Mouse (Mus musculus): ENCODE results near the gene Gpr83. TPM values are rescaled to one million over a fixed set of nuclear protein-coding genes. Genes with fewer than 3 reads are reported as not detected.

Gpr83 gene
- polyA plus RNA-seq, 1 experiment from 2014 or later = 1.3 TPM

DNA sequence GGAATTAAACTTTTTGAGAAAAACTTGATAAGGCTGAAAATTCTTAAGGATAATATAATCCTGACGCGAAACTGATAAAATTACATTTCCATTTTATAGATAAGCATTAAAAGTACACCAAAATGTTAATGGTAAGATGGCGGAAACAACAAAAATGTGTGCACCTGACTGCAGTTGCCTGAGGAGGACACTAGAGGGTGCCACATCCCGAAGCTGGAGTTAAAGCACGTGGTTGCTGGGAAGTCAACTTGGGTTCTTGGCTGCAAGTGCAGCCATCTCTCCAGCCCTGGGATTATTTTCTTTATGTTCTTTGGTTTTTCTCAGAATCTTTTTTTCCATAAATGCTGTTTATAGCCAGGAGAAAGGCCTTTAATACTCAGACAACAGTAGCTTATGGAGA, 13.6 kb upstream of the Gpr83 start:
- Histone ChIP-seq H3K27ac (replicated peaks) (no peak overlapping the region), H3K4me1 (no peaks in the 10 kb centered on the region; the same call in 1 of the 2 replicates), H3K4me2 (replicated peaks) (no peak overlapping the region), H3K27me3 (no peaks in the 10 kb centered on the region), H3K9me3 (no peaks in the 10 kb centered on the region), H3K36me3 (no peaks in the 10 kb centered on the region), H3K9ac (replicated peaks) (no peak overlapping the region), H3K4me3 (no peak overlapping the region)
- WGBS = 49% methylated on average over 5 of the region's 5 CpGs
- ATAC-seq (replicated peaks) = no peak

DNA sequence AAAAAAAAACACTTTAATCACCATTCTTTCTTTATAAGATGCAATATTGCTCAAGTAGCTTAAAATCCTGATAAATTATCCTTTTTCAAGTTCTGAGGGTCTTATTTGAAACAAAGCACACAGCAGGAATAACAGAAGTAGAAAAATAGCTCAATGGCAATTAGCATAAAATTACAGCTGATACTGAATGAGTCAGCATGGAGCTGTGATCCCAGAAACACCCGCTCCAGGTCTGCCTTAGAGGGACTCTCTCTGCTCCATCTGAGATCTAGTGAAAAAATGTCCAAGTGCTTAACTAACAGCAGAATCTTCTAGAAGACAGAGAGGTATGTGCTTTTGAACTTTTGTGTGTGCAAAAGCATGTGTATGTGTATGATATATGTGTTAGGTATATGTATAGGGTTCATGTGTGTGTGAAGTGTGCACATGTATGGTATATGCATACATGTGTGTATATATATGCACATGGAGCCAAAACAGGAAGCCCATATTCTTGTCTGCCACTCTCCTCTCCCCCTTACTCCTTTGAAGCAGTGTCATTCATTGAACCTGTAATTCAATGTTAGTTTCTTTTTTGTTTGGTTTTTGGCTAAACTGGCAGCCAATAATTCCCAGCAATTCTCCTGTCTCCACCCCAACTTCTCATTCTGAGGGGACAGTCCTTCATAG, 11.6 kb upstream of the Gpr83 start:
- ATAC-seq (replicated peaks) = no peak
- H3K27ac ChIP-seq (replicated peaks) = no peak overlapping the region
- H3K36me3 ChIP-seq = no peaks in the 10 kb centered on the region
- H3K9ac ChIP-seq (replicated peaks) = no peak overlapping the region
- H3K27me3 ChIP-seq = no peaks in the 10 kb centered on the region
- no peaks in the 10 kb centered on the region for H3K4me1 ChIP-seq
- H3K4me2 ChIP-seq (replicated peaks) = no peak overlapping the region
- no peak overlapping the region for H3K4me3 ChIP-seq
- 44% methylated on average over 1 of the region's 1 CpGs for WGBS
- H3K9me3 ChIP-seq = no peaks in the 10 kb centered on the region; the same call in 1 of the 2 replicates

DNA sequence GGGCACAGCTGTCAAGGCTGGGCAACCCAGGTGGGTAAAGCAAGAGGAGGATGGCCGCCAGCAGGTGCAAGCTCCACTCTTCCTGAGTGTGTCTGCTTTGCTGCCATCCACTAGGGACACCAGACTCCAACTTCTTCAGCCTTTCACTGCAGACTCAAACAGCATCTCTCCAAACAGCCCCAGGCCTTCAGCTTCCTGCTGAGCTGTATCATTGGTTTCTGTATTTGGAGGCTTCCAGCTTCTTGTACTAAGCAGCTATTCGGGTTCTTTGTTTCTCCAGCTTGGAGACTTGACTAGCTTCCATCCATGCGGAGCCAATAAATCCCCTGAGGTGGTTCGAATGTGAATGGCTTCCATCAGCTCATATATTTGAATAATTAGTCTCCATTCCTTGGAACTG, 5.4 kb upstream of the Gpr83 start:
- 0 out of 2 replicates have a peak, but pooled peaks cover under 1% of the 10 kb centered on the region for H3K4me1 ChIP-seq
- no peak overlapping the region for H3K4me2 ChIP-seq (replicated peaks)
- no peak overlapping the region for H3K9ac ChIP-seq (replicated peaks)
- WGBS = 60% methylated on average over 4 of the region's 4 CpGs
- H3K27ac ChIP-seq (replicated peaks) = no peak overlapping the region
- peaks cover 11% of the 10 kb centered on the region; the same call in 1 of the 2 replicates for H3K27me3 ChIP-seq
- H3K9me3 ChIP-seq = no peaks in the 10 kb centered on the region; the same call in 1 of the 2 replicates
- no peak overlapping the region for H3K4me3 ChIP-seq
- H3K36me3 ChIP-seq = no peaks in the 10 kb centered on the region
- ATAC-seq (replicated peaks) = no peak

DNA sequence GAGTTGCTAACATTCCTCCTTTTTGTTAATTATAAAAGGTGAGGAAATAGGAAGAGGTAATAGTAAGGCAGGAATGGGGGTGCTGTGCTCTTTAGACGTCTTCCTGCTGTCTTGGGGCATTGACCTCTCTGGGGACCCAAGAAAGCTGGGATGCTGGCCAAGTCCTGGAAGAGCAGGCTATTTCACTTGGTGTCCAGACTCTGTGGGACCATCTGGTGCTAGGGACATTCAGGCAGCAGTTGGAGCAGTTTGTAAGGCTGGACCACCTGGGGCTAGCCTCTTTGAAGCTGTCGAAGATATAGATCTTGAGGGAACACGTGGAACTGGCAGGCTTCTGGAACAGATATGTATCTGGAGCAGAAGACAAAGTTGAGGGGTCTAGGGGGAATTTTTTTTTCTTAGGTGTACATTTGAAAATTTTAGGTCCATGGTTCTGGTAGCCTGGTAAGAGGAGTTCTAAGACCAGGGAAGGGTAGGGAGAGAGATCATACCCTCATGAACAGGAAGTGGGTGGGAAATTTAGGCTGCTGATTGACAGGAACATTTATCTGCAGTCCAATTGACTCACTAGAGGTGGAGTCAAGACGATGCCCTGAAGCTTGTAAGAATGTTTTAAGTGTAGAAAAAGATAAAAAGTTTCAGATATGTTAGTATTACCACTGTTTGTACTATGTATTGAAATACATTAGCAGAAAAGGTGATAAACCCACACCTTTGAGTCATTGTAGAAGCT, 2.9 kb upstream of the Gpr83 start:
- Histone ChIP-seq H3K4me1 (peaks cover 11% of the 10 kb centered on the region), H3K4me3 (no peak overlapping the region), H3K9ac (replicated peaks) (no peak overlapping the region), H3K36me3 (no peaks in the 10 kb centered on the region), H3K4me2 (replicated peaks) (no peak overlapping the region), H3K27ac (replicated peaks) (no peak overlapping the region), H3K27me3 (peaks cover 28% of the 10 kb centered on the region), H3K9me3 (no peaks in the 10 kb centered on the region)
- 57% methylated on average over 4 of the region's 4 CpGs for WGBS
- ATAC-seq (replicated peaks) = no peak

DNA sequence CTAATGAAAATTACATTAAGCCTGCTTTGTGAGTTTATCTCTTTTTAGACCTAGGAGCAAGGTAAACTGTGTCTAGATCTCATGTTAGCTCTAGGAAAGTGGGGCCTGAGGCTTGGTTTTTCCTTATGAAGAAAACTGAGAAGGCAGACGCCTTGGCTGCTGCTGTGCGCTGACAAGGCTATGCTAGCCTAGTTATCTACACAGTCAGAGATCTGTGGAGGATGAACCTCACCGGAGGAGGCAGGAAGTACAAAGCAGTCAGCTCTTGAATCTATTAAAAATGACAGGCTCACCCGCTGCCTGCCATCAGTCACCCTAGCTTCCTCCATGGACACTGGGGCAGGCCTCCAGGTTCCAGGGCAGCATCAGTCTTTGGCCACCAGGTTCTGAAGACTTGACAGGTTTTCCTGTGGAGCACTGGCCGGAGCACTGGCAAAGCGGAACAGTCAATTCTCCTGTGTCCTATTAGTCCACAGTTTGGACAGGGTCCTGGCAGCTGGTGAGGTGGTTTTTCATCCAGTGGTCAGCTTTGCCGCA, 1.8 kb upstream of the Gpr83 start:
- Histone ChIP-seq H3K4me2 (replicated peaks) (no peak overlapping the region), H3K4me1 (peaks cover 11% of the 10 kb centered on the region), H3K9ac (replicated peaks) (no peak overlapping the region), H3K27ac (replicated peaks) (no peak overlapping the region), H3K4me3 (no peak overlapping the region), H3K9me3 (no peaks in the 10 kb centered on the region), H3K36me3 (no peaks in the 10 kb centered on the region), H3K27me3 (peaks cover 28% of the 10 kb centered on the region)
- WGBS = 83% methylated on average over 7 of the region's 7 CpGs
- no peak for ATAC-seq (replicated peaks)

DNA sequence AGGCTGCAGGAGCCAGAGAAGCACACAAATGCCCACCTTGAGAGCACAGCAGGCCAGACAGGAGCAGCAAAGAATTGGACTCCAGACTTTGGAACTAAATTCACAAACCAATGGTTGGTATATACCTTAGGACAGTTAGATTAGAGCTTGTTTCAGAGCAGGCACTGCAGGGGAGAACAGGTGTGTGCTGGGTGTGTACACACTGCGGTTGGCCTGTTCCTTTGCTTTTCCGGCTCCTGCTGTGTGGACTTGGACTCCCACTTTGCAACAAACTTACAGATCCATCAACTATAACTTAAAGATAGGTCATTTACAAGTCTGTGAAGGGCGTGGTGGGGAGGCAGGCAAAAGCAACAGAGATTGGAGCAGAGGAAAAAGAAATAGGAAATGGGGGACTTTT, 1.2 kb upstream of the Gpr83 start:
- no peak for ATAC-seq (replicated peaks)
- no peak overlapping the region for H3K4me3 ChIP-seq
- no peak overlapping the region for H3K27ac ChIP-seq (replicated peaks)
- no peak overlapping the region for H3K9ac ChIP-seq (replicated peaks)
- 86% methylated on average over 3 of the region's 3 CpGs for WGBS
- H3K27me3 ChIP-seq = peaks cover 28% of the 10 kb centered on the region
- peaks cover 11% of the 10 kb centered on the region for H3K4me1 ChIP-seq
- no peaks in the 10 kb centered on the region for H3K36me3 ChIP-seq
- no peak overlapping the region for H3K4me2 ChIP-seq (replicated peaks)
- no peaks in the 10 kb centered on the region for H3K9me3 ChIP-seq

DNA sequence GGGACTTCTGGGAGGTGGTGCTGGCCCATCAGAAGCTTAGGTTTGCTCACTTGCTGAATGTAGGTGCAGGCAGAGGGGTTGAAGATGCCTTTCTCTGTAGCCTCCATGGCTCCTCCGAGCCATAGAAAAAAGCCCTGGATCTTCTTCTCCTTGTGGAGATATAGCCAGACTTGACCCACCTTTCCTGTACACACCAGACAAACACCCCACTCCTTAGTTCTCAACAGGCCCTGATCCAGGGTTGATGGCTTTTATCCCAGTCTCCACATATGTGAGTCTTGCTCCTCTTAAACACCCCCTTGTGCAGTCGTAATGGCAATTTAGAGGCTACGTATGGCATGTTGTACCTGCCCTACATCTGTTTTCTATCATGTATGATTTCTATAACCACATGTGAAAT, 3.1 kb downstream of the Gpr83 start:
- WGBS = 87% methylated on average over 3 of the region's 3 CpGs
- peaks cover 28% of the 10 kb centered on the region for H3K27me3 ChIP-seq
- peaks cover 11% of the 10 kb centered on the region for H3K4me1 ChIP-seq
- H3K27ac ChIP-seq (replicated peaks) = no peak overlapping the region
- no peak overlapping the region for H3K4me3 ChIP-seq
- no peaks in the 10 kb centered on the region for H3K9me3 ChIP-seq
- ATAC-seq (replicated peaks) = no peak
- H3K9ac ChIP-seq (replicated peaks) = no peak overlapping the region
- no peak overlapping the region for H3K4me2 ChIP-seq (replicated peaks)
- no peaks in the 10 kb centered on the region for H3K36me3 ChIP-seq

DNA sequence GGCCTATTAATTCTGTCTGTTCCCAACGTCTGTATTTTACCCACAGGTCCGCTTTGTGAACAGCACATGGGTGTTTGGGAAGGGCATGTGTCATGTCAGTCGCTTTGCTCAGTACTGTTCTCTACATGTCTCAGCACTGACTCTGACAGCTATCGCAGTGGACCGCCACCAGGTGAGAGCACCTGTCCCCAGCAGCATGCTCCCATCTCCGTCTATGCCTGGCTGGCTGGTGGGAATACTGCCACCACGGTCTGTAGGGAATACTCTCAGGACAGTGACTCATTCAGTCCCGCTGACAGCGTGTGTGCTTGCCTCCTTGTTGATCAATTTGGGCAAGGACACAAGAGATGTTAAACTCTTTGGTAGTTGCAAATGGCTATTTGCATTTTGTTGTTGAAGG, 4.7 kb downstream of the Gpr83 start:
- Histone ChIP-seq H3K4me2 (replicated peaks) (no peak overlapping the region), H3K4me3 (no peak overlapping the region), H3K9ac (replicated peaks) (no peak overlapping the region), H3K27me3 (peaks cover 17% of the 10 kb centered on the region), H3K9me3 (no peaks in the 10 kb centered on the region), H3K4me1 (peaks cover 9% of the 10 kb centered on the region), H3K27ac (replicated peaks) (no peak overlapping the region), H3K36me3 (no peaks in the 10 kb centered on the region)
- 83% methylated on average over 9 of the region's 9 CpGs for WGBS
- ATAC-seq (replicated peaks) = no peak

DNA sequence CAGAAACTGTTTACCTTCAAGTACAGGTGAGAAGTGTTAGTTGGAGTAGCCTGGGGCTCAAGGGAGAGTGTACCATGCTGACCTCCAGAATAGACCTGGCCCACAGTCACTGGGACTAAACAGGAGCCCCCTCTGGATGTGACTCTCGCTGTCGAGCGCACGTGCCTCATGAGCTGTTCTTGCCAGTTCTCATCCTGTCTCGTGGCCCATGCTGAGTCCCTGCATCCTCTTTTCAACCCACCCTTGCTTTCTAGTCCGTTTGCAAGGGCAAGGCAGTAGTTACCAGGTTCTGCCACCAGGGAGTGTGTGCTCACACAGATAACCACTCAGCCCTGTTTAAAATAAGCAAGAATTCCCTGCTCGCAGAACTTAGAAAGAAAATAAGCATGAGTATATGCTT, 6.9 kb downstream of the Gpr83 start:
- Histone ChIP-seq H3K4me3 (no peak overlapping the region), H3K9me3 (no peaks in the 10 kb centered on the region), H3K4me2 (replicated peaks) (no peak overlapping the region), H3K27ac (replicated peaks) (no peak overlapping the region), H3K27me3 (no peaks in the 10 kb centered on the region), H3K36me3 (no peaks in the 10 kb centered on the region), H3K4me1 (no peaks in the 10 kb centered on the region), H3K9ac (replicated peaks) (no peak overlapping the region)
- ATAC-seq (replicated peaks) = peak; percentile 36
- WGBS = 38% methylated on average over 7 of the region's 7 CpGs

DNA sequence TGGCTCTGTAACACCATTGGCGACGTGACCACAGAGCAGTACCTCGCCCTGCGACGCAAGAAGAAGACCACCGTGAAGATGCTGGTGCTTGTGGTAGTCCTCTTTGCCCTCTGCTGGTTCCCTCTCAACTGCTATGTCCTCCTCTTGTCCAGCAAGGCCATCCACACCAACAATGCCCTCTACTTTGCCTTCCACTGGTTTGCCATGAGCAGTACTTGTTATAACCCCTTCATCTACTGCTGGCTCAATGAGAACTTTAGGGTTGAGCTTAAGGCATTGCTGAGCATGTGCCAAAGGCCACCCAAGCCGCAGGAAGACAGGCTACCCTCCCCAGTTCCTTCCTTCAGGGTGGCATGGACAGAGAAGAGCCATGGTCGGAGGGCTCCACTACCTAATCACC, 8.3 kb downstream of the Gpr83 start:
- Histone ChIP-seq H3K27me3 (no peaks in the 10 kb centered on the region), H3K27ac (replicated peaks) (no peak overlapping the region), H3K4me2 (replicated peaks) (no peak overlapping the region), H3K9me3 (no peaks in the 10 kb centered on the region), H3K4me1 (peaks cover 8% of the 10 kb centered on the region), H3K9ac (replicated peaks) (no peak overlapping the region), H3K36me3 (no peaks in the 10 kb centered on the region), H3K4me3 (no peak overlapping the region)
- 94% methylated on average over 8 of the region's 8 CpGs for WGBS
- no peak for ATAC-seq (replicated peaks)

DNA sequence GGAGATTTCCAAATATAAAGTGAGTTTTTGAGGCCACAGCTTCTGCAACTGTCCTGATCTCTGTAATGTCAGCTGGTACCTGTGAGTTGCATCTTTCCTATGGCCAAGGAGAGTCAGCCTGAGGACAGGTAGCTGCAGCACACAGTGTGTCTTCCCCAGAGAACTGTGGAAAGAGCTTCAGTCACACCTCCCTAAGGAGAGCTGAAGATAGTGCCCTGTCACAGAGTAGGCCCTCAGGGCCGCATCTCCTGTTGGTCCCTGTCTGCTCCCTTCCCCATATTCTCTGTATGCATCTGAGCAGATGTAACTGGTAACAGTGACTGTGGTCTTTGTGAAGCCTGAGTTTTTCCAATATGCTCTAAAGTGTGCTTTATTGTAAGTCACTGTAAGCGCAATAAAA, 10.4 kb downstream of the Gpr83 start:
- WGBS = 92% methylated on average over 2 of the region's 2 CpGs
- Histone ChIP-seq H3K4me3 (no peak overlapping the region), H3K27me3 (no peaks in the 10 kb centered on the region), H3K9me3 (no peaks in the 10 kb centered on the region), H3K4me1 (peaks cover 8% of the 10 kb centered on the region), H3K9ac (replicated peaks) (no peak overlapping the region), H3K4me2 (replicated peaks) (no peak overlapping the region), H3K27ac (replicated peaks) (no peak overlapping the region), H3K36me3 (no peaks in the 10 kb centered on the region)
- ATAC-seq (replicated peaks) = no peak

DNA sequence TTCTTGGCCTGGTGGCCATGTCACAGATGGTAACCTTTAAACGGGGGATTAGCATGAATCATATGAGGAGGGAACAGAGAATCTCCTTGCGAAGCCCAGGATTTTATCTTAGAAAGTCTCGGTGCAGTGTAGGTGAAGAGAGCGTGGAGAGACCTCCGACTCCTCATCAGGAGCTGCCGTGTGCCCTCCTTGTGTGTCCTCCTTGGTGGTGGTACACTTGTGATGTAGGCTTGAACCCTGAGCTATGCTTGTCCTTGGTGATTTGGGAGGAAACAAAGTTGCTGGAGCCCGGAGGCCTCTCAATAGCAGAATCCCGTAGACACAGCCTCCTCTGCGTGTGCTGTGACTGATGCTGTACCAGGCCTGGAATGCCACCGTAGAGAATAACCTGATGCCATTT, 10.8 kb downstream of the Gpr83 start:
- no peak overlapping the region for H3K27ac ChIP-seq (replicated peaks)
- H3K27me3 ChIP-seq = no peaks in the 10 kb centered on the region
- no peak overlapping the region for H3K4me3 ChIP-seq
- ATAC-seq (replicated peaks) = no peak
- 94% methylated on average over 10 of the region's 10 CpGs for WGBS
- no peaks in the 10 kb centered on the region for H3K9me3 ChIP-seq
- H3K4me2 ChIP-seq (replicated peaks) = no peak overlapping the region
- H3K9ac ChIP-seq (replicated peaks) = no peak overlapping the region
- peaks cover 8% of the 10 kb centered on the region for H3K4me1 ChIP-seq
- no peaks in the 10 kb centered on the region for H3K36me3 ChIP-seq
